Mouse (Mus musculus): ENCODE data around the gene Edc3. TPM values are rescaled to one million over a fixed set of nuclear protein-coding genes. Genes with fewer than 3 reads are reported as not detected.

Gene Edc3
- total and polyA plus RNA-seq, 2 experiments = 5.7 to 6.6 TPM

DNA sequence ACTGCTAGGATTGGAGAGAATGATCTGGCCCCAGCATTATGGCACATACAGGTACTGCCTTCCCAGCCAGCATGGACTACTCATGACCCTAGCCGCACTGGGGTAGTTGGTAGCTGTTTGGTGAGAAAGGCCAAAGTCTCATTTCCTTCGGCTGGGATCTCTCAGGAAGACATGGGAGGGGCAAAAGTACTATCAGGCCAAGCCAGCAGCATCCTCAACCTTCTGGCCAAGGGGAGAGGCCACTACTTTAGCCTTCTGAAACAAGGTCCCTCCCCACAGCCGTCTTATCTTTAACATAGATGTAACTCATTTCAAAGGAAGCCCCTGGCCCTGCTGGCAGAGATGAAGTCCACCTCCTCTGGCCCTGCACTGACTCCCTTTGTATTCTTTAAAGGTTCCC, 49.2 kb downstream of the Edc3 start:
- Histone ChIP-seq H3K9ac (ENCODE audit: low read depth, low read length) (no peak overlapping the region), H3K27ac (replicated peaks; ENCODE audit: insufficient read depth, low read depth, low read length) (no peak overlapping the region), H3K4me1 (ENCODE audit: control insufficient read depth, insufficient read depth, low read length) (peaks cover 17% of the 10 kb centered on the region), H3K27me3 (ENCODE audit: control insufficient read depth, insufficient read depth, low read length) (no peaks in the 10 kb centered on the region), H3K79me2 (ENCODE audit: control insufficient read depth, insufficient read depth, low read length) (peaks cover 12% of the 10 kb centered on the region; the same call in 1 of the 2 replicates), H3K36me3 (ENCODE audit: control insufficient read depth, insufficient read depth, low read length) (peaks cover 62% of the 10 kb centered on the region), H3K4me3 (ENCODE audit: insufficient read depth, low read depth, low read length) (no peak overlapping the region)
- no peak for DNase-seq (ENCODE audit: extremely low read depth, low read depth, low spot score)
- no peak for TF ChIP-seq CTCF (IDR thresholded peaks at IDR 0.05; ENCODE audit: low read depth, low read length)
- TF ChIP-seq POLR2A (IDR thresholded peaks at IDR 0.05; ENCODE audit: extremely low read depth, insufficient read depth, low read length) = no peak
- 36% methylated on average over 3 of the region's 3 CpGs for WGBS

DNA sequence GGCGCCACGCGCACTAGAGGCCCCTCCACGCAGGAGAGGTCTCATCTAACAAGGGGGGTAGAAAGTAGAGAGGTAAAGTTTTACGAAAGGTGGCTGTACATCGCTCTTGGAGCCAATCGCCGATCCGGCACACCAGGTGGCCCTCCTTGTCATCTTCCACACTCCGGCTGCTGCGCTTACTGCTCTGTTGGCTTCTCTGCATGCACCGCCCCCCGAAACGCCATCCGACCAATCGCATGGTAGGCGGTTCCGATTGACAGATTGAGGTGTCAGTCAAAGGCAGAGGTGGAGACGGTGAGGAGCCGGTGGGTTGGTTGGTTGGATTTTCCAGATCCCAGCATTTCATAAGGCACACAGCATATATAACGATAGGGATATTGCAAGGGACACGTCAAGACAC, 50.2 kb downstream of the Edc3 start:
- H3K27ac ChIP-seq (replicated peaks; ENCODE audit: insufficient read depth, low read depth, low read length) = 0 out of 2 replicates have a peak overlapping the region, but pooled peaks have one; percentile 32
- H3K79me2 ChIP-seq (ENCODE audit: control insufficient read depth, insufficient read depth, low read length) = peaks cover 16% of the 10 kb centered on the region; the same call in 1 of the 2 replicates
- H3K4me3 ChIP-seq (ENCODE audit: insufficient read depth, low read depth, low read length) = no peak overlapping the region
- WGBS = 91% methylated on average over 22 of the region's 22 CpGs
- DNase-seq (ENCODE audit: extremely low read depth, low read depth, low spot score) = no peak
- peaks cover 27% of the 10 kb centered on the region for H3K4me1 ChIP-seq (ENCODE audit: control insufficient read depth, insufficient read depth, low read length)
- no peak for TF ChIP-seq POLR2A (IDR thresholded peaks at IDR 0.05; ENCODE audit: extremely low read depth, insufficient read depth, low read length)
- TF ChIP-seq CTCF (IDR thresholded peaks at IDR 0.05; ENCODE audit: low read depth, low read length) = no peak
- peaks cover 54% of the 10 kb centered on the region for H3K36me3 ChIP-seq (ENCODE audit: control insufficient read depth, insufficient read depth, low read length)
- no peak overlapping the region for H3K9ac ChIP-seq (ENCODE audit: low read depth, low read length)
- no peaks in the 10 kb centered on the region for H3K27me3 ChIP-seq (ENCODE audit: control insufficient read depth, insufficient read depth, low read length)

DNA sequence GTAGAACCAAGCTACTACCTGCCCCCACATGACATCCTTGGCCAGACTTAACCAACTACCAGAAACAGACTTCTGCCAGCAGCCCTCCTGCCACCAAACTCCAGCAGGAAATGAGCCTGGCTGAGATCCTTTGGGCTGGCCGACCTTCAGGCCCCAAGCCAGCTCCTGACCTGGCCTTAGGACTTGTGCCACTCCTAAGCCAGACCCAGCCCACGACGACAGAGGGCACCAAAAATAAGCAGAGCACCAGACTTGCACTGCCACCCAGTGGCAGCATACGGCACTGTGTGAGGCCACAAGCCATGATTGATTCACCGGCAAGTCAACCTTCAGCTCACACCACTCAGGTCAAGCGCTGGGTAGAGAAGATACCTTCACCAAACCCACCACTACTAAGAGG, 50.9 kb downstream of the Edc3 start:
- TF ChIP-seq POLR2A (IDR thresholded peaks at IDR 0.05; ENCODE audit: extremely low read depth, insufficient read depth, low read length) (no peak), CTCF (IDR thresholded peaks at IDR 0.05; ENCODE audit: low read depth, low read length) (peak; percentile 100)
- Histone ChIP-seq H3K27ac (replicated peaks; ENCODE audit: insufficient read depth, low read depth, low read length) (peak overlapping the region; percentile 32), H3K27me3 (ENCODE audit: control insufficient read depth, insufficient read depth, low read length) (no peaks in the 10 kb centered on the region), H3K9ac (ENCODE audit: low read depth, low read length) (peak overlapping the region; percentile 1; the same call in 1 of the 2 replicates), H3K4me1 (ENCODE audit: control insufficient read depth, insufficient read depth, low read length) (peaks cover 30% of the 10 kb centered on the region), H3K4me3 (ENCODE audit: insufficient read depth, low read depth, low read length) (no peak overlapping the region), H3K79me2 (ENCODE audit: control insufficient read depth, insufficient read depth, low read length) (peaks cover 19% of the 10 kb centered on the region; the same call in 1 of the 2 replicates), H3K36me3 (ENCODE audit: control insufficient read depth, insufficient read depth, low read length) (peaks cover 46% of the 10 kb centered on the region)
- DNase-seq (ENCODE audit: extremely low read depth, low read depth, low spot score) = peak; percentile 94
- WGBS = 4% methylated on average over 6 of the region's 6 CpGs

DNA sequence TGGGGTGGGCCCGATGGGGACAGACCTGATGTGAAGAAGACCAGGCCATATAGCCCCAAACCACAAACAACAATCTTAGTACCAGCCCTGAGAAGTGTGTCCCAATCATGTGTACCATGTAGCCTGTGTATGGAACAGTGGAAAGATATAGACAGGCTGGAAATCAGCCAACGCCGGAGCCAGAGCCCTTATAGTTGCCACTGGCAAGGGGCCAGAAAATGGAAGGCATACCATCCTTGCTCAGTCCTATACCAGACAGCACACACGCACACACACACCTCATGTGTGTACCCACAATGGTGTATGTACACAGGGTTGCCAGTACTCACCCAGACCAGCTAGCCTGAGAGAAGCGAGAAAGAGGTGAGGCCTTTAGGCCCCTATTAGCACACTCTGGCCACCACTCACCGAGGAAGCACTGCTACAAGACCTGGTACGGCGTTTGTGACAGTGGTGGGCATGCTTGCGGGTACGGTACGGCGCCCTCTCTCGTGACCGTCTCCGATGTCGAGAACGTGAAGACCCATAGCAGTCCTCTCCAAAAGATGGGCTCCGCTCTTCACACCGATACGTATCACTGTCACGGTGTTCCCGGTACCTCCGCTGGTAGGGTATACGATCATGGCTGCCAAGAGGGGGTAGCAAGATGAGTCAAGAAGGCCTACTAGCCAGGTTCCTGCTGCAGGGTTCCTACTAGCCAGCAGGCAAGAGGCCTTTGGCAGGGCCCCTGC, 52.2 kb downstream of the Edc3 start:
- Histone ChIP-seq H3K4me1 (ENCODE audit: control insufficient read depth, insufficient read depth, low read length) (peaks cover 30% of the 10 kb centered on the region), H3K27ac (replicated peaks; ENCODE audit: insufficient read depth, low read depth, low read length) (no peak overlapping the region), H3K4me3 (ENCODE audit: insufficient read depth, low read depth, low read length) (no peak overlapping the region), H3K36me3 (ENCODE audit: control insufficient read depth, insufficient read depth, low read length) (peaks cover 36% of the 10 kb centered on the region), H3K9ac (ENCODE audit: low read depth, low read length) (no peak overlapping the region), H3K27me3 (ENCODE audit: control insufficient read depth, insufficient read depth, low read length) (no peaks in the 10 kb centered on the region), H3K79me2 (ENCODE audit: control insufficient read depth, insufficient read depth, low read length) (peaks cover 19% of the 10 kb centered on the region; the same call in 1 of the 2 replicates)
- no peak for DNase-seq (ENCODE audit: extremely low read depth, low read depth, low spot score)
- 95% methylated on average over 24 of the region's 24 CpGs for WGBS
- TF ChIP-seq CTCF (IDR thresholded peaks at IDR 0.05; ENCODE audit: low read depth, low read length) (no peak), POLR2A (IDR thresholded peaks at IDR 0.05; ENCODE audit: extremely low read depth, insufficient read depth, low read length) (no peak)

DNA sequence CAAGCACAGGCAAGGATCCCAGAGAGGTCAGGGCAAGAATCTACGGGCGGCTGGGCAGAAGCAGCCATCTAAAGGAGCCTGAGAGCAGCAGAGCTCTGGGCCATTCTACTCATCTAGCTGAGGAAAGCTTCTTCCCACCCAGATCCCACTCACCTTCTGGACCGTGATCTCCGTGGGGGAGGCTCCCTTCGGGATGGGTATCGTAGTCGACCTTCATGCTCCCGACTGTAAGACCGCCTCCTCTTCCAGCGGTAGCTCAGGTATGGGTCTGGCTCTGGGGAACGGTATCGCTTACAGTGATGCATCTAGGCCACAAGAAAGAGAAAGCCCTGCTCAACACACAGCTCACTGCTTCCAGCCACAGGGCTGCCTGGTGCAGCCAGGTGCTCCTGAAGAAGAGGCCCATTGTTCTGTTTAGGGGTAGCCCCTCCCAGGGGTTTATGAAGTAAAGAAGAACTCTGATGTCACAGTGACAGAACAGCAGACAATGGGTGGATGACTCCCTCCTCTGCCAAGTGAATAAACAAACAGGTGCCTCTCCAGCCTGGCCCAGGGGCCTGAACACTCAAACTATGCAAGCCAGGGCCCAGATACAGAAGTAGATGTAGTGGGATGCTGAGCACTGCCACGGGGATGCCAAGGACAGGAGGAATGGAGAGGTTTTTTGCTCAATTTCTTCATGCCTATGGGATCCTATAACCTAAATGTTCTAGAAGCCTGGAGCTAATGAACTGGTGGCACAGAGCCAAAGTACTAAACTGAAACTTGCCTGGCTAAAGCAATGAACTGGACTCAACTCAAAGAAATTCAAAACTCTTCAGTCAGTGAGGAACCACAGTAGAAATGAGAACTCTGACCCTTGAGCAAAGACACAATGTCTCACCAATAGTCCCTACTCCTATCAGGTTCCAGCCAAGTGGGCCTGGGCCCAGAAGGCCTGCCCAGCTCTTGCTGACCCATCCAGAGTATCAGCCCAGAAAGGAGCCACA, 53.5 kb downstream of the Edc3 start:
- H3K36me3 ChIP-seq (ENCODE audit: control insufficient read depth, insufficient read depth, low read length) = peaks cover 30% of the 10 kb centered on the region
- peaks cover 19% of the 10 kb centered on the region; the same call in 1 of the 2 replicates for H3K79me2 ChIP-seq (ENCODE audit: control insufficient read depth, insufficient read depth, low read length)
- peak; percentile 95 for DNase-seq (ENCODE audit: extremely low read depth, low read depth, low spot score)
- no peak for TF ChIP-seq CTCF (IDR thresholded peaks at IDR 0.05; ENCODE audit: low read depth, low read length)
- TF ChIP-seq POLR2A (IDR thresholded peaks at IDR 0.05; ENCODE audit: extremely low read depth, insufficient read depth, low read length) = no peak
- H3K4me3 ChIP-seq (ENCODE audit: insufficient read depth, low read depth, low read length) = no peak overlapping the region
- no peak overlapping the region for H3K9ac ChIP-seq (ENCODE audit: low read depth, low read length)
- 86% methylated on average over 13 of the region's 13 CpGs for WGBS
- peaks cover 30% of the 10 kb centered on the region for H3K4me1 ChIP-seq (ENCODE audit: control insufficient read depth, insufficient read depth, low read length)
- no peaks in the 10 kb centered on the region for H3K27me3 ChIP-seq (ENCODE audit: control insufficient read depth, insufficient read depth, low read length)
- peak overlapping the region; percentile 70 for H3K27ac ChIP-seq (replicated peaks; ENCODE audit: insufficient read depth, low read depth, low read length)

Data from liver, adult 2 months (tissue).